Mouse (Mus musculus) neutrophil, adult 5-6 weeks (primary cell): ENCODE measurements around the gene Marf1. TPM values are rescaled to one million over a fixed set of nuclear protein-coding genes. Genes with fewer than 3 reads are reported as not detected.
"Not testable (repeated sequence)": the region's sequence is repeated elsewhere in the genome, so short reads cannot be mapped to it uniquely, and the experiment has no call there.

Experiments
- ATAC-seq: fragments of 151-379, 151-347 bp; 2 replicates; pipeline ENCODE4 v1.8.0; 2017; ENCODE audit warnings: mild to moderate bottlenecking, moderate TSS enrichment; ENCODE audit not compliant: insufficient number of reproducible peaks, poor library complexity, low FRiP score, severe bottlenecking; ENCODE audit errors: extremely low read depth
- total RNA-seq: library from RNA; stranded (forward); fragments of 200-1000 nt; gene quantifications from 2 replicates; pipeline ENCODE4 v1.2.3, GENCODE M21; 2017

Gene Marf1
- total RNA-seq = 72.2 and 75.2 TPM in 2 replicates

DNA sequence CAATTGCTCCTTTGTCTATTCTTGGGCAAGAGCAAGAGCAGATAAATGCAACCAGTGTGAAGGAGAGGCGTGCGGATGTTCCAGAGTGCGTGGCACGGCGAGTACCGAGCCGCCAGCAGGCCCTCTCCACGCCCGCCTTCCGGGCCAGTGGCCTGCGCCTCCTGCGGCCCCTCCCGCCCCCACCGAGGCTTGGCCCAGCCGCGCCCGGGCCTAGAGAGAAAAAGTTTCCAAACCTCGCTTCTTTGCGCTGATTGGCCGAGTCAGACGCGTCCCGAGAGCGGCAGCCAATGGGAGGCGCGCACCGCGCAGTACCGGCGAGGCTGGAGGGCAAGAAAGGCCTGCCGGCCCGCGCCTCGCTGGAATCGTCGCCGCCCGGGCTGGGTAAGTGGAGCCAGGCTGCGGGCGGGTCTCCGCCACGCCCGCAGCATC is at the start of gene Marf1, which contains the start of gene Nde1:
Gene Marf1, minus strand, starts transcription at position 364 of the 429 bp plus-strand sequence.
Gene Nde1, plus strand, starts transcription at position 288 of the 429 bp plus-strand sequence.
- ATAC-seq = peak; percentile 54

DNA sequence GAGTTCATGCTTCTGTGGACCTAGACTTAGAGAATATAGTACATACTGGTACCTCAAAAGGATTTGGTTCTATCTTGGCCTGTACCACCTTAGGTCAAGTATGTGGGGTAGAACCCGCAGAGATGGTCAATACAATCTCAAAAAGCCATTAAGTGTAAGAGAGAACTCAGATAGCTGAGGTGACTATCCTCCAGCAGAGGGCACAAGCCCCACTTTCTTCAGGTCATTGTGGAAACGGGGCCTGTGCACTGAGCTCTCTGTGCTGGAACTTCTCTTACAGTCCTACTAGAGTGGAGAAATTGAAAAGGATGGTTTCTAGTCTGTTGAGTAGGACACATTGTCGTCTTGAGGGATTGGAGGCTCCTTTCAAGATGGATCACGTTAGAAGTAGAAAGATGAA is 35.6 kb upstream of the Marf1 start:
- no peak for ATAC-seq

DNA sequence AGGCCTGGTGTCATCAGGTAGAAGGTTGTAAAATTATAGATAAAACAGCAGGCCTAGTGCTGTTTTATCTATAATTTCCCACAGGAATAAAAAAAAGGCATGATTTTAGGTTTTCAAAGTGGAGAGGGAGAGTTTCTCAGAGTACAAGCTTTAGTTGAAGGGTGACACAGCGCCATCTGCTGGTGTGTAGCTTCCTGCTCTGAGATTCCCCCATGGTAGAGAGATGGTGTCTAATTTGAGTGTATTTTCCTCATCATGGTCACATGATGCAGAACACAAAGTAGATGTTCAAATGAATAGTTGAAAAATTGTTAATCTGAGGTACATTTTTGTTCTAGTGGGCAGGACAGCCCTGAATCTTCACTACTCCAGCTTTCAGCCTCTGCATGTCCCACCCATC is 32.3 kb upstream of the Marf1 start:
- ATAC-seq = peak; percentile 37; the same call in 1 of the 2 replicates

DNA sequence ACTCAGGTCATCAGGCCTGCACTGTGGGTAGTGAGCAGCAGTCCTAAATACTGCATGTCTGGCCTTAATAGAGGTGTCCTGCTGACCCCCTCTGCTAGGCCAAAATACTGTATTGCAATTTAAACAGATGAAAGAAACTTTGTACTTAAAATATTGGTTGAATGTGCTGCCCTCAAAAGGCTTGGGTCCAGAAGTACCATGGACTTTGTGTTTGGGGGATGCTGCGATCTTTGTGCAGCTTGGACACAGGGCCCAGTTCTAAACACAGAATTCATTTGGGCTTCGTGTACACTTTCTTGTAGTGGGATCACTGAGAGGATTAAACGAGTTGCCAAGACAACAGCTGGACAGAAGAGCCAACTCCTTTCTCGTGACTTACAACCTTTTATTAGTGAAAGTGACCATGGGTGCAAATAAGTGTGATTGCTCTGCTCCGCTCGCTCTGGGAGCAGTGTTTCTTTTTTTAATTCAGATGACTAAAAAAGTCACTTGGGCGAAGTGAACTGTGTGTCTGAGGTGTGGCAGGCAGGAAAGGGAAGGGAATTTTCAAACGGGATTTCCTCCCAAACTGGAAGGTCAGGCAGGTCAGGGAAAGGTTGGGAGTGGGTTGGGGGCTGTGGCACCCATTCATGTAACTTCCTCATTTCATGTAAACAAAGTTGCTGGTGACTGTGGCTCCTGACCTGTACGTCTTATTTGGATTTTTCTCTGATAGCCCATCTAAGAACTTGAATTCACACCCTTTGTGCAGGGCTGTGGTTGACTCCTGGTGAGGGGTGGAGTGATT is 31.2 kb upstream of the Marf1 start:
- ATAC-seq = no peak

DNA sequence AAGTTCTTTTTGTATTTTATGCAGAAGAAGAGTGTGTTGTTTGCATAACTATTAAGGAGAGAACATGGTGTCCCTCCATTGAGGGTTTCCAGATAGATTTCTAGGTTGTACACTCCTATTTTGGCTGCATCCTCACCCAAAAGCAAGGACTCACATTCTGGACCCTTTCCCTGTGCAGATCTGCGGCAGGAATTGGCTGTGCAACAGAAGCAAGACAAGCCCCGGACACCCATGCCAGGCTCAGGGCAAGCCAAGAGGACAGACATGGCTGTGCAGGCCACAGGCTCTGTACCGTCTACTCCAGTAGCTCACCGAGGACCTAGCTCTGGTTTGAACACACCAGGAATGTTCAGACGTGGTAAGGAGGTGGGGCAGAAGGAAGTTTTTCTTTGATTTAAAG is 22.4 kb upstream of the Marf1 start:
- ATAC-seq = no peak

DNA sequence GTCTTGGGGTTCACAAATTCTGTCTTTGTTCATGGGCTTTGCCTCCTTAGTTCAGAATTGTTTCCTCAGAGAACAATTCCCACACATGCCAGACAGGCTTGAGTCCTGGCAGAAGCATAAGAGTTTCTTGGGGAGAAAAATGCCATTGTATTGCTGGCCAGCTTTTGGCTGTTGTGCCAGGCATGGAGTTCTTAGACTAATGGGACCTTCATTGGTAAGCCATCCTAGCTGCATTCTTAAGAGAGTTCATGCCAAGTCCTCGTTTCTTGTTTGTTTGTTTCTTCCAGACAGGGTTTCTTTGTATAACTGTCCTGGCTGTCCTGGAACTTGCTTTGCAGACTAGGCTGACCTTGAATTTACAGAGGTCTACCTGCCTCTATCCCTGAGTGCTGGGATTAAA is 20.7 kb upstream of the Marf1 start:
- ATAC-seq = no peak

DNA sequence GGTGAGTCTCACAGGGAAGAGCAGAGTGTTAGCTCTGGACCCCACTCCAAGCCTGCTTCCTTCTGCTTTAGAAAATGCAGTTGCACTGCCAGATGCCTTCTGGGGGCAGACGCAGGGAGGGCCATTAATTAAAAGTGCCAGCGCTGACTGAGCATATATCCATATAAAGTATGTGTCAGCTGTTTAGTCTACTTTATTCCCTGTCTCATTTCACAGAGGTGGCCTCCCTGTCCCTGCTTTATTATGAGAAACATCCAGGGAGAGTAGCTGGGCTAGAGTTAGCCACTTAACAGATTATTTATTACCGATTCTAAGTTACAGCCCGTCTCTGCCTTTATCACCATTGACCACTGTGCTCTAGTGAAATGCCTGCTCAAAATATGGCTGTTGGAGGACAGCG is 19.2 kb upstream of the Marf1 start:
- ATAC-seq = no peak

DNA sequence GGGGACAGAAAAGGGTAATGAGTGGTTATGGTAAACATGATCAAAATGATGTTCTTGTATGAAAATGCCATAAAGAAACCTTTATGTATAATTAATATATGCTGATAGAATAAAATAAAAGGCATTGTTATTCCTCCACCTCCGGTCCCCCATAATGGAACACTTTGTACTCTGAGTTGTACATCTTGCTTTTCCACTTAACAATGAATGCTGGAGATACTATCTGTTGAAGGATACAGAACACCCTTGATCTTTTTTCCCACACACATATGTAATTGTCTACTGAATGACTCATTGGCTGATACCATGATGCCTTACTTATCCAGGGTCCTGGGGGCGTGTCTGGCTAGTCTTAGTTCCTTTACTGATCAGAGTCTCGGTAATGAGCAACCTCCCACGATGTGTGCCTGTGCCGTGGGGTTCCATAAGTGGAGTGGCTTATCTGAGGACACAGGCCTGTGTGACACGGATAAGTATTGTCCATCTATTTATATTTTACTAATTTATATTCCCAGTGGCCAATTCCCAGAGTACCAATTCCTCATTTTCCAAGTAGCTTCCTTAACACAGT is 17.1 kb upstream of the Marf1 start:
- no peak for ATAC-seq

DNA sequence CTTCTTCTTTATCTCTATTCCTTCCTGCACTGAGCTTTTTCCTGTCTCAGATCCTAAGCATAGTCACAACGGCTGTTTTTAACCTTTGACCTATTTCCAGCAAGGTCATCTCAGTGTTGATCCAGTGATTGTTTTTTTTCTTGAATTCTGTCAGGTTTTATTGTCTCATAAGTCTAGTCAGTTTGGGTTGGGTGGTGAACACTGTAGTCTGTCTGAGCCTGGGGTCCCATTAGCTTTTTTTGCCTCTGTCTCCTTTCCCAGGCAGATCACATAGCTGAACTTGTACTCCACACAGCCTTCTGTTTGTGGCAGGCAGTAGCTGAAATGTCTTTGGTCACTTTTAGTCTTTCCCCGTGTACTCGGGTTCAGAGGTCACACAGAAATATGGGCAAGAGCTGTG is 14.9 kb upstream of the Marf1 start:
- ATAC-seq = no peak

DNA sequence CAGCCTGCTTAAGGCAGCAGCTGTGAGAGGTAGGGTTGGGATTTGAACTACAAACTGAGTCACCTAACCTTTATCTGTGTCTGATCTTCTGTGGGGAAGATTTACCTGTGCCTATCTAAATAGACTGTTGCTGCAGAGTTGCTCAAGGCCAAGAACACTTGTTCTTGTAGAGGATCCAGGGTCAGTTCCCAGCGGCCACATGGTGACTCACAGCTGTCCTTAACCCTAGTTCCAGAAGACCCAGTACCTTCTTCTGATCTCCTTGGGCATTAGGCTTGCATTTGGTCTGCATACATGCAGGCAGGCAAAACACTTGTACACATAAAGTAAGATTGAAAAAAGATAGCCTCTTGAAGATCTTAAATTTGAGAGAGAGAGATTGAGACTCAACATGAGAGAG is 6.6 kb upstream of the Marf1 start:
- no peak for ATAC-seq

DNA sequence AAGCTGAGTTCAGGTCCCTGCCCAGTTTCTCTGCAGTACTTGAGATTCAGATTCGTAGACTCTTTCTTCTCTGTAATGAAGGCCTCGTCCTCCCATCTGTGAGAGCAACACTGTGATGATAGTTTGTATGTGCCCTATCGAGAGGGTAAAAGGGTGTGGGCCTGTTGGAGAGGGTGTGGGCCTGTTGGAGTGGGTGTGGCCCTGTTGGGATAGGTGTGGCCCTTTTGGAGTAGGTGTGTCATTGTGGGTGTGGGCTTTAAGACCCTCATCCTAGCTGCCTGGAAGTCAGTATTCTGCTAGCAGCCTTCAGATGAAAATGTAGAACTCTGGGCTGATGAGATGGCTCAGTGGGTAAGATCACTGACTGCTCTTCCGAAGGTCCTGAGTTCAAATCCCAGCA is 3.3 kb upstream of the Marf1 start:
- ATAC-seq = no peak

DNA sequence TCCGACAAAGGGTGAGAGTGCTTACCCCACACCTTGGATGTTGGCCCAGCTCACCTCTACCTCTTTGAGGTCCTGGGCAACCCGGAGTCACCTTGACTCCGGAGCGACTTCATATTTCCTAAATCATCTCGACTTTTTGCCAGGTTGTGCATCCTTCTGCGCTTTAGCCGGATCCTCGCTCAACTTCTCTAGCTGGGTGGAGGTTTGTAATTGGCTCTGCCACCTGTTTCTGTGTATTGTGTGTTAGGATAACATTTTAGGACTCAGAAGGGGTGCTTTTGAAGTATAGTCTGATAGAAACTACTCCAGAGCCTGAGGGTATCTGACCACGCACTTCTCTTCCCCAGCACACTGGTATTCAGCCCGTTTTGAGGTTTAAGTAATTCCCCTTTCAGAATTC is 580 bp upstream of the Marf1 start:
- no peak for ATAC-seq

DNA sequence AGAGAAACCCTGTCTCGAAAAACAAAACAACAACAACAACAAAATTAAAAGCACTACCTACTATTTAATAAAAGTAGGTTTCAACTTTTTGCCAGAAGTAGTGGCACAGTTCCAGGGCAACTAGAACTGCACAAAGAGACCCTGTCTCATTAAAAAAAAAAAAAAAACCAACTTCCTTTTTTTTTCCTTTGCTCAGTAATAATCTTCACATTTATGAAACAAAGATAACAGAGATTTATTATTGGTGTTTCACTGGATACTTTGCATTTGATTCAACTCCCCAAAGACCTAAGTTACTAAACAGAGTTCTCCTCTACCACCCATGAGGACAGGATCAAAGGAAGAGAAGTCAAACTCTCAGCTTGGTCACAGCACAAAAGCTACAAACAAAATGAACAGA is 2.2 kb downstream of the Marf1 start:
- ATAC-seq = no peak

DNA sequence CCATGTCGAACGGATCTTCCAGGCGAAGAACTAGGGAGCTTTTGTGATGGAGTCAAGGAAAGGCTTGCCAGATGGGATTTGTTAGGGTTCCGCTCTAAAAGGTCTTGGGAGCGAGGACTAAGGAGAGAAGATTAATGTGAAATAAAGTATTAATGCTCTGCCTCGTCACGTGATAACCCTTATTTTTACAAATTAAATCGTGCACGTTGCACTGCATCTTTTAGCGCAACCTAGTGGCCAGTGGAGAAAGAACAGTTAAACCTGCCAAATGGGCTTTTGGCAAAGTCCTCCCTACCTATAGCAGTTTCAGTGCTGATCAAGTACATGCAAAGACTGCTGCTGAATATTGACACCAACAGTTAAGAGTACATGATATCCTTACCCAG is 3.4 kb downstream of the Marf1 start:
- ATAC-seq = peak; percentile 28

DNA sequence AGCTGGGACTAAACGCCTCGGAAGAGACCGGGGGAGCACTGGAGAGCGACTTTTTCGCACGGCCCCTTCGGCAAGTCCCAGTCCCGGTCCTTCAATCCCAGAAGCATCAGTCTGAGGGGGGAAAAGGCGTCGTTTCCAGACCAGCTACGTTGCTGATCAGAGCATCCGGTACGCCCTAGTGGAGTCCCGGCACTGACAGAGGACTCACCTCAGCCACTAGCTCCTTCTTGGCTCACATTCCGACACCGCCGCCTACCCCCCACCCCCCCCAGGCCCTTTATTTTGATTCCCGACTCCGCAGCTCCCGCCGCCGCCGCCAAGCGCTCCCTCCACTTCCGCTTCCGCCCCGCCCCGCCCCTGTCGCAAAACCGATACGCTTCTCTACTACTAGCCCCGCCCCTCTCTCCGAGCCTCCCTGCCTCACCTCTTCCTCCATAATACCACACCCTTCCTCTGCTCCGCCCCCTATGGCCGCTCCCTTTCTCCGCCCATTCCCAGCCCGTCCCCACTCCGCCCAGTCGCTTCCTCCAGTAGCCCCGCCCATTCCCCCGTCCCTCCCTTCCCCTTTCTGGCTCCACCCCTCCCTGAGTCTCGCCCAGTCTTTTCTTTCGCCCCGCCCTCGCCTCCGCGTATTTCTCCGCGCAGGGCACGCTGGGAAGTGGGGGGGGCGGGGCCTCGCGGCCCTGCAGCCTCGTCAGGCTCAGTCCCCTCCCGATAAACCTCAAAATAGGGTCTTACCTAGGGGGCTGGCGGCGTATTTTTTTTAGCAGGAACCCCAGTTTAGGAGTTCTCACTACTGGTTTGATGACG is 4.0 kb downstream of the Marf1 start:
- ATAC-seq = peak; percentile 93

DNA sequence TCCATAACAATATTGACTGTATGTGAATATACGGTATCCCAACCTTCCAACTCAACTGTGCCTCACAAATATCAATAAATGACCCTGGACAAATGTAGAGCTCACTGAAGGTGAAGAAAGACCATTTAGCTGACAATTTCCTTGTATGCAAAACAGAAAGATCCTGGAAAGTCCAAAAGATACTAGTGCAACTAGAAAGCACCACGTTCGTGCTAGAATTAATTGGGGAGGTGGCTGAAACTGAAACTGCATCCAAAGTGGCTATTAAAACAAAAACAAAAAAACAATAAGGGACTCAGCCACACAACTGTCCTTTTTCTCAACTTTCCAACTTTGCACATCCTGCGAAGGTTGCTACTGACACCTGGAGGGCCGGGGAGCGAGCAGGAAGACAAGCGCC is 4.6 kb downstream of the Marf1 start:
- ATAC-seq = no peak

DNA sequence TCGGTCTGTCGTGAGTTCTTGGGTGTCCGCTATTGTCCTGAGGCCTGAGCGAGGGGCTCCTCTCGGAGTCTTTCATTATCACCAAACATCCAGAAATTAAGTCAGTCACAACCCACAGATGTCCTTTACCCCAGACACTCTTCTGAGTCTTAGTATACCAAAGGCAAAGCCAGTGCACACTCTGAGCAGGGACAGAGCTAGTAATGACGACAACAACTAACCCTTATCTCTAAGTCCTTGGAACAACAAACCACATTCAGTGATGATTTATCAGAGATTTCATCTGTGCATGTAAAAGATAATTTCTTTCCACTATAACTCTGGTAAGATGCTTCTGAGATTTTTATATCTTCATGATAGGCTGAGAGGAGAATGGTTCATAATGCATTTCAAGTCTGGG is 6.8 kb downstream of the Marf1 start:
- no peak for ATAC-seq

DNA sequence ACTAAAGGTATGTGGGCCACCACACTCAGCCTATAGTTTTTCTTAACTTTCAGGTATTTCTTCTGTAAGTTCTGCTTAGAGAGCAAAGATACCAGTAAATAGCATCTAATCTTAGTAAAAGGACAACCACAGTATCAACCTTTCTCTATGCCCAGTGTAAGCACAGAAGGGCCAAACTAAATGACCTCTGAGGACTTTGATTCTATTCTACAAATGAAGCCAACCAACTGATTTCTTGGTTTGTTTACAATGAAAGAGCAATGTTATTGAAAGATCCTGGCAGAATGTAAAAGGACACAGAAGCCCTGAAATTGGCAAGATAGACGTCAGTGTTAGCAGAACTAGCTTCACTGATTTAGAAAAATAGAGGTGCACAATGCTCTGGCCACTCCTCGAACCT is 7.5 kb downstream of the Marf1 start:
- ATAC-seq = not testable (repeated sequence)

DNA sequence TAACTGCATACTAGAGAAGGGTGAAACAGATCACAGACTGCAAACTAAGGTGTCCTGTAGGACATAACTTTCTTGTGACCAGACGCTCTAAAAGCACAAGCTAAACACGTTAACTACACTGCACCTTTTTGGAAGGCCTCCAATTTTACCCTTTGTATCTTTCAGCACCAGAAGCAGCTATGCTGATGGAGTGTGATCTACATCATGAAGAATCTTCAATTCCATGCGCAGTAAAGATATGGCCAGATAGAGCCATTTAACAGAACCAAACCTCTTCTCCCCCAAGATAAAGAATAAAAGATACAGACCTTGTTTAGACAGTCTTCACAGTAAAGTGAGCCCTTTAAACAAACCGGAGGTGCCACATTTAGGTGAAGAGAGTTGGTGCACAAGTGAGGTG is 11.4 kb downstream of the Marf1 start:
- ATAC-seq = no peak

DNA sequence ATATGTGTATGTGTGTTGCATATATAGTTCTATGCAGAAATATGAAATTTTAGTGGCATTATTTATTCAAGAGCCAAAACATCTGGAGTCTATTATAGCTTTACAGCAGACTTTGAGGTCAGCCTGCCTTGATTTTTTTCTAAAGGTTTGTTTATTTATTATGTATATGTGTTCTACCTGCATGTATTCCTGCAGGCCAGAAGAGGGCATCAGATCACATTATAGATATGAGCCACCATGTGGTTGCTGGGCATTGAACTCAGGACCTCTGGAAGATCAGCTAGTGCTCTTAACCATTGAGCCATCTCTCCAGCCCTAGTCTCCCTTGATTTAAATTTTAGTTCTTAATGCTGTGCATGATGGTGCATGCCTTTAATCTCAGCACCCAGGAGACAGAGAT is 15.4 kb downstream of the Marf1 start:
- ATAC-seq = no peak
